Mouse (Mus musculus) spleen, postnatal 10 days (tissue): ENCODE data around the gene Akip1.

Experiments used
- DNase-seq, 2 experiments: peaks; one replicate each; pipeline ENCODE4 v3.0.0; 2021 to 2022; ENCODE audit warnings: low spot score in 2 of 2

Gene Akip1

GRCm38 (mm10) chr7:109707023-109707785 is 3.7 kb downstream of the Akip1 start:
- peak in 1 of 2 experiments; percentile 70 for DNase-seq

GRCm38 (mm10) chr7:109708961-109709382 is 5.5 kb downstream of the Akip1 start:
- no peak for DNase-seq

GRCm38 (mm10) chr7:109710069-109710468 is 6.6 kb downstream of the Akip1 start:
- DNase-seq, result no peak

GRCm38 (mm10) chr7:109712198-109712597 is 8.7 kb downstream of the Akip1 start:
- no peak for DNase-seq

- no peak for DNase-seq
Observed at GRCm38 (mm10) chr7:109713434-109713982, 10.0 kb downstream of the Akip1 start.

GRCm38 (mm10) chr7:109719286-109719685 is 15.8 kb downstream of the Akip1 start:
- DNase-seq, result peak in 1 of 2 experiments; percentile 36

- DNase-seq, result peak in 1 of 2 experiments; percentile 48
Observed at GRCm38 (mm10) chr7:109722618-109723017, 19.1 kb downstream of the Akip1 start.

GRCm38 (mm10) chr7:109723114-109723513 is 19.6 kb downstream of the Akip1 start:
- no peak for DNase-seq

GRCm38 (mm10) chr7:109723697-109724096 is 20.2 kb downstream of the Akip1 start, which contains the start of gene BC051019:
Gene BC051019 (minus strand): TSS chr7:109723850.
- DNase-seq, result no peak

- DNase-seq, result no peak
Observed at GRCm38 (mm10) chr7:109731626-109732025, 28.1 kb downstream of the Akip1 start, which contains the start of gene Ascl3. Gene Ascl3 (minus strand): TSS chr7:109731726.

GRCm38 (mm10) chr7:109734806-109735205 is 31.3 kb downstream of the Akip1 start:
- no peak for DNase-seq

GRCm38 (mm10) chr7:109739822-109740370 is 36.4 kb downstream of the Akip1 start:
- no peak for DNase-seq

GRCm38 (mm10) chr7:109741060-109741459 is 37.6 kb downstream of the Akip1 start:
- no peak for DNase-seq

- DNase-seq, result no peak
Observed at GRCm38 (mm10) chr7:109741703-109742102, 38.2 kb downstream of the Akip1 start.

GRCm38 (mm10) chr7:109747747-109748146 is 44.3 kb downstream of the Akip1 start:
- DNase-seq, result no peak

GRCm38 (mm10) chr7:109751427-109752007 is 48.0 kb downstream of the Akip1 start:
- peak in 1 of 2 experiments; percentile 29 for DNase-seq

- peak; percentile 83 to 84 for DNase-seq
Observed at GRCm38 (mm10) chr7:109752008-109752925, 48.8 kb downstream of the Akip1 start, which contains the start of gene Tmem9b. Gene Tmem9b (minus strand): TSS chr7:109752875.

- no peak for DNase-seq
Observed at GRCm38 (mm10) chr7:109754034-109754433, 50.5 kb downstream of the Akip1 start.

GRCm38 (mm10) chr7:109756291-109756690 is 52.8 kb downstream of the Akip1 start:
- no peak for DNase-seq
